Mouse (Mus musculus): ENCODE data around the gene Dcaf11. TPM values are rescaled to one million over a fixed set of nuclear protein-coding genes. Genes with fewer than 3 reads are reported as not detected.

Gene Dcaf11
- polyA plus RNA-seq, 1 experiment from 2014 or later = 72.6 TPM

DNA sequence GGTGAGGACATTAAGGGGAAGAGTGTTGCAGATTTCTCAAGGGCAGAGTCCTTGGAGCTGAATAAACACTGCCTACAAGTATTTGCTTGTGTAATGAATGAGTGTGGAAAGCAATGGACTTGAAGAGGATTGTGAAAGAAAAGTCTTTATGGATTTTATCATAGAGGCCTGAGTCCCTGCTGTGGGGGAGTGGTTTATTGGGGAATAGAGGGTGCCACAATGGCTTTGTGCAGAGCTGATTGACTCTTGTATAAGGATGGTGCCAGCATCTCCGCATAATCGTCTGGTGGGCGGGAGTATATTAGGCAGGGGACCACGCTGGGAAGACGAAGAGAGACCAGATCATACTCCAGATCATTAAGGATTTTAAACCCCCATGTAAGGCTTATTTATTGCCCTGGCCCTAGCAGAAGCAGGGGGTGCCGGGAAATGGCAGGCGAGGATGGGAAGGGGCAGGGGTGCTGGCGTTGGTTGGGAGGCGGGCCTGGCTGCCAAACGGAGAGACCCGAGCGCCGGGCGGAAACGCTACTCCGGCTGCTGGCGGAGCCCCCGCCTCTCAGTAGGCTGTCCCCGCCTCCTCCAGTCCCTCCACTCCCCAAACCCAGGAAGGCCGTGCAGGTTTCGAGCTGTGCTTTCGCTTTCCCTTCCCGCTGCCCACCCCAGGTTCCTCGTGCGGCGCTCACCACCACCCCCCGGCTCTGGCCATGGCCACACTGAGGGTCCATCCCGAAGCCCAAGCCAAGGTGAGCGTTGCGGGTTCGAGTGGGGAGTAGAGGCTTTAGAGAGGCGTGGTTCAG is 18.3 kb downstream of the Dcaf11 start, which contains the start of gene Psme1:
TSS of gene Psme1 (plus strand) at position 253 of the 797 bp plus-strand sequence.
- H3K4me1 ChIP-seq = peaks cover 30% of the 10 kb centered on the region
- no peaks in the 10 kb centered on the region for H3K27me3 ChIP-seq
- peak within 1 kb of the TSS; percentile 74 for H3K9ac ChIP-seq
- H3K27ac ChIP-seq = peak within 1 kb of the TSS; percentile 90
- under 1% methylated on average over 32 of the region's 32 CpGs for WGBS
- peaks cover 16% of the 10 kb centered on the region for H3K36me3 ChIP-seq
- ATAC-seq (ENCODE audit: borderline replicate concordance, extremely low read depth, low FRiP score, low TSS enrichment) = peak; percentile 93
- H3K9me3 ChIP-seq = no peaks in the 10 kb centered on the region
- peak within 1 kb of the TSS; percentile 85 for H3K4me2 ChIP-seq
- H3K4me3 ChIP-seq = peak within 1 kb of the TSS; percentile 79

GRCm38 (mm10) chr14:55578668-55579269 is 19.0 kb downstream of the Dcaf11 start:
- ATAC-seq (ENCODE audit: borderline replicate concordance, extremely low read depth, low FRiP score, low TSS enrichment) = peak; percentile 6; the same call in 1 of the 2 replicates
- H3K4me3 ChIP-seq = peak overlapping the region; percentile 79
- H3K4me1 ChIP-seq = peaks cover 30% of the 10 kb centered on the region
- H3K4me2 ChIP-seq = peak overlapping the region; percentile 85
- peak overlapping the region; percentile 90 for H3K27ac ChIP-seq
- H3K9ac ChIP-seq = peak overlapping the region; percentile 74
- H3K27me3 ChIP-seq = no peaks in the 10 kb centered on the region
- WGBS = 18% methylated on average over 6 of the region's 6 CpGs
- peaks cover 16% of the 10 kb centered on the region for H3K36me3 ChIP-seq
- no peaks in the 10 kb centered on the region for H3K9me3 ChIP-seq

GRCm38 (mm10) chr14:55579511-55580496 is 20.0 kb downstream of the Dcaf11 start:
- 84% methylated on average over 23 of the region's 23 CpGs for WGBS
- no peaks in the 10 kb centered on the region for H3K9me3 ChIP-seq
- peaks cover 16% of the 10 kb centered on the region for H3K36me3 ChIP-seq
- H3K4me2 ChIP-seq = no peak overlapping the region; the same call in 1 of the 2 replicates
- no peak overlapping the region for H3K27ac ChIP-seq
- H3K27me3 ChIP-seq = peaks cover 6% of the 10 kb centered on the region; the same call in 1 of the 2 replicates
- ATAC-seq (ENCODE audit: borderline replicate concordance, extremely low read depth, low FRiP score, low TSS enrichment) = no peak
- H3K9ac ChIP-seq = no peak overlapping the region
- peaks cover 34% of the 10 kb centered on the region for H3K4me1 ChIP-seq
- no peak overlapping the region for H3K4me3 ChIP-seq

GRCm38 (mm10) chr14:55580731-55581130 is 20.9 kb downstream of the Dcaf11 start:
- H3K4me1 ChIP-seq = peaks cover 33% of the 10 kb centered on the region
- no peak for ATAC-seq (ENCODE audit: borderline replicate concordance, extremely low read depth, low FRiP score, low TSS enrichment)
- H3K9me3 ChIP-seq = no peaks in the 10 kb centered on the region
- no peak overlapping the region for H3K27ac ChIP-seq
- no peak overlapping the region for H3K4me2 ChIP-seq
- no peak overlapping the region for H3K9ac ChIP-seq
- no peak overlapping the region for H3K4me3 ChIP-seq
- WGBS = 93% methylated on average over 16 of the region's 16 CpGs
- H3K36me3 ChIP-seq = peaks cover 16% of the 10 kb centered on the region
- peaks cover 8% of the 10 kb centered on the region; the same call in 1 of the 2 replicates for H3K27me3 ChIP-seq

- no peak overlapping the region for H3K27ac ChIP-seq
- H3K9ac ChIP-seq = no peak overlapping the region
- H3K27me3 ChIP-seq = peaks cover 8% of the 10 kb centered on the region; the same call in 1 of the 2 replicates
- H3K4me2 ChIP-seq = no peak overlapping the region
- no peak for ATAC-seq (ENCODE audit: borderline replicate concordance, extremely low read depth, low FRiP score, low TSS enrichment)
- H3K4me1 ChIP-seq = peaks cover 23% of the 10 kb centered on the region
- no peaks in the 10 kb centered on the region for H3K9me3 ChIP-seq
- 74% methylated on average over 9 of the region's 9 CpGs for WGBS
- peaks cover 18% of the 10 kb centered on the region for H3K36me3 ChIP-seq
- H3K4me3 ChIP-seq = no peak overlapping the region
Observed at GRCm38 (mm10) chr14:55581981-55582681, 22.3 kb downstream of the Dcaf11 start.

- ATAC-seq (ENCODE audit: borderline replicate concordance, extremely low read depth, low FRiP score, low TSS enrichment) = no peak
- H3K27ac ChIP-seq = no peak overlapping the region
- 38% methylated on average over 5 of the region's 5 CpGs for whole genome bisulfite sequencing
- H3K9ac ChIP-seq = 0 out of 2 replicates have a peak overlapping the region, but pooled peaks have one; percentile 45
- H3K27me3 ChIP-seq = peaks cover 8% of the 10 kb centered on the region; the same call in 1 of the 2 replicates
- peak overlapping the region; percentile 87 for H3K4me2 ChIP-seq
- H3K9me3 ChIP-seq = no peaks in the 10 kb centered on the region
- peaks cover 10% of the 10 kb centered on the region for H3K4me1 ChIP-seq
- H3K4me3 ChIP-seq = peak overlapping the region; percentile 46
- H3K36me3 ChIP-seq = peaks cover 25% of the 10 kb centered on the region
Observed at GRCm38 (mm10) chr14:55584303-55584701, 24.5 kb downstream of the Dcaf11 start.

DNA sequence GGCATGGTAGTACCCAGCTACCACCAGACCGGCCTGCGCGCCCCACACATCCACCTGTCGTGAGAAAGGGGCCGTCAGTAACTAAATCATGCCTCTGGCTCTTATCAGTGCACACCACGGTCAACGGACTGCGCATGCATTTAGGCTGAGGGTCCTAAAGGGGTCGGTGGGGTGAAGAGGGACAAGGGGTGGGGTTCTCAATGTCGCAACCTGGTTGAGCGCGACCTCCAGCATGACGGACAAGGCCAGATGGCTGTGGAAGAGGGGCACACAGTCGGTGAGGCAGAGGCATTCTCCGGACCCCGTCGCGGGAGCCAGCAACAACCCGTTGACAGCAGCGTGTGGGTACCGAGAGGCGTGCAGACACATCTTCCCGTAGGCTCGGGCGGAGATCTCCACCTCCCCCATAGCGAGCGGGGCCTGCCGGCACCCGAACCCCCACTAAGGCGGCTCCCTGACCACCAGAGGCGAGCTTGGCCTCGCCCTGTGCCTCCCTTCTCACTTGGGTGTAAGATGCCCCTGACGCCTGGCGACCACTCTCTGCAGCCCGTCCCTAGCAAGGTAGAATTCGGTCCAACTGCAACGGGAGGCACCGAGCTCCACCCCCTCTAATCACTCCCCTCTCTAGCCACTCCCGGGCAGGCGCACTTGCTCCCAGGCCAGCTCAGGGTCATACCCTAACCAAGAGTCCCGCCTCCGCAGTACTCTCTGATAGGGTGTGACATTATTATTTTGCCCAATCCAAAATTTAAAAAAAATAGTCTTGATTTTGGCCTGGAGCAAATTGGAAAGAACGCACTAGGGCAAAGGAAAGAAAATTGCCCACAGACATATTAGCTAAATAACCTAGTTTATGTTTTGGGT is 25.1 kb downstream of the Dcaf11 start, which contains the start of gene Emc9:
TSS of gene Emc9 (minus strand) at position 601 of the 864 bp plus-strand sequence.
- ATAC-seq (ENCODE audit: borderline replicate concordance, extremely low read depth, low FRiP score, low TSS enrichment) = peak; percentile 78
- H3K4me1 ChIP-seq = peaks cover 10% of the 10 kb centered on the region
- 4% methylated on average over 43 of the region's 43 CpGs for WGBS
- H3K36me3 ChIP-seq = peaks cover 25% of the 10 kb centered on the region
- H3K9ac ChIP-seq = peak within 1 kb of the TSS; percentile 45
- peaks cover 8% of the 10 kb centered on the region; the same call in 1 of the 2 replicates for H3K27me3 ChIP-seq
- H3K27ac ChIP-seq = no peak within 1 kb of the TSS
- H3K9me3 ChIP-seq = no peaks in the 10 kb centered on the region
- H3K4me2 ChIP-seq = peak within 1 kb of the TSS; percentile 87
- H3K4me3 ChIP-seq = peak within 1 kb of the TSS; percentile 46

DNA sequence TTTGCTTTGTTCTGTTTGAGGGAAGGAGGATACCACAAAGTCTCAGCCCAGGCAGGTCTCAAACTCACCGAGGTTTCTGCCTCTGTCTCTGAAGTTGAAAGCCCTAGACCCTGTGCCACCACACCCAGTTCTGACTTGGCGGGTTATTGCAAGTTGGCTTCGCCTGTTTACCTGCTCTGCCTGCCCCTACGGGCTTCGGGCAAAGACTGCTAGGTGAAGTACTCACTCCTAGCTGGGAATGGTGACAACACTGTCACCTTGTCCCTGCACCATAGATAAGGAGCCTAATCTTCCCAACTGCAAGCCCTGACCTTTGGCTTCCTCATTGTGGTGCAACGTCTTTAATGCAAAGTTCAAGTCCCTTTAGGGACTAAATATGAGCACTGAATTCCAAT is 25.8 kb downstream of the Dcaf11 start:
- Histone ChIP-seq H3K4me3 (peak overlapping the region; percentile 46; the same call in 1 of the 2 replicates), H3K4me2 (peak overlapping the region; percentile 87), H3K36me3 (peaks cover 24% of the 10 kb centered on the region), H3K9me3 (no peaks in the 10 kb centered on the region), H3K27ac (no peak overlapping the region), H3K9ac (no peak overlapping the region), H3K4me1 (peaks cover 16% of the 10 kb centered on the region), H3K27me3 (peaks cover 8% of the 10 kb centered on the region; the same call in 1 of the 2 replicates)
- ATAC-seq (ENCODE audit: borderline replicate concordance, extremely low read depth, low FRiP score, low TSS enrichment) = 0 out of 2 replicates have a peak, but pooled peaks have one; percentile 25
- 48% methylated on average over 6 of the region's 6 CpGs for WGBS

DNA sequence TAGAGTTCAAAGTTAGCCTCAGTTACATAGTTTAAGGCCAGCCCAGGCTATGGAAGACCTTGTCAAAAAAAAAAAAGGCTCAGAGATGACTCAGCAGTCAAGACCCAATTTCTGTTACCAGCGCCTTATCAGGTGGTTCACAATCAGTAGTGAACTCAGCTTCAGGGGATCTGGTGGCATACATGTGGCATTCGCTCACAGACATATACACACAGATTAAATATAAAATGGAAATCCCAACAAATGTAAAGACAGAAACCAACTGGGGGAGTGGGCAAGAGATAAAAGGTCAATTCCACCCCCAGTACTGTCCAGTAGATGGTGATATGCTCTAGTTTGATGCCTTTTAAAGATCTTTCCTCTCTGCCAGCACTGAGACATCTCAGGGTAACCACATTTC is 26.3 kb downstream of the Dcaf11 start:
- H3K36me3 ChIP-seq = peaks cover 21% of the 10 kb centered on the region
- H3K4me3 ChIP-seq = no peak overlapping the region
- 87% methylated on average over 2 of the region's 2 CpGs for WGBS
- H3K4me1 ChIP-seq = peaks cover 16% of the 10 kb centered on the region
- H3K27me3 ChIP-seq = peaks cover 8% of the 10 kb centered on the region; the same call in 1 of the 2 replicates
- H3K9me3 ChIP-seq = no peaks in the 10 kb centered on the region
- no peak overlapping the region for H3K27ac ChIP-seq
- no peak for ATAC-seq (ENCODE audit: borderline replicate concordance, extremely low read depth, low FRiP score, low TSS enrichment)
- H3K9ac ChIP-seq = no peak overlapping the region
- no peak overlapping the region for H3K4me2 ChIP-seq

DNA sequence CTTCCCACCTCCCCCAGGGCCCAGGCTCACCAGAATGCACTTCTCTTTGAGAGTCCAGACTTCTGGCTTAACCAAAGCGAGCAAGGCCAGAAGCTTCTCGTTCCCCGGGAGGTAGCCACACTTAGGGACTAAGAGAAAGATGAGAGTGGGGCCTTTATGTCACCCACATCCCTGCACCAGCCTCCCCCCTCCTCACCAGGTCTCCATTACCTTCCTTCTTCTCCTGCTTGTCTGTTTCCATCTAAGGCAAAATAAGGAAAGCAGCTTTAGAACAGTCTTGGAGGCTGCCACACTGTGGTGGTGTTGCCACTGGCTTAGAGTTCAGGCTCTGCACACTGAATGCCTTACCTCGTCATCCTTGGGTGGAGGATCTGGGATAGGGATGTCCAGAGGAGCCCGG is 29.5 kb downstream of the Dcaf11 start:
- Histone ChIP-seq H3K27ac (no peak overlapping the region), H3K36me3 (peaks cover 10% of the 10 kb centered on the region), H3K9me3 (no peaks in the 10 kb centered on the region), H3K4me1 (peaks cover 32% of the 10 kb centered on the region), H3K4me3 (no peak overlapping the region), H3K4me2 (no peak overlapping the region), H3K9ac (no peak overlapping the region), H3K27me3 (peaks cover 7% of the 10 kb centered on the region; the same call in 1 of the 2 replicates)
- ATAC-seq (ENCODE audit: borderline replicate concordance, extremely low read depth, low FRiP score, low TSS enrichment) = no peak
- WGBS = 89% methylated on average over 5 of the region's 5 CpGs

Measured in lung, embryonic 15.5 days (tissue).